Mouse (Mus musculus) heart, postnatal 10 days (tissue): ENCODE data around the gene Tesk2. TPM values are rescaled to one million over a fixed set of nuclear protein-coding genes. Genes with fewer than 3 reads are reported as not detected.
"Not testable (repeated sequence)": the region's sequence is repeated elsewhere in the genome, so short reads cannot be mapped to it uniquely, and the experiment has no call there.

ENCODE experiments used
- DNase-seq, 2 experiments: peaks; one replicate each; pipeline ENCODE4 v3.0.0; 2021
- intact Hi-C: fragments of 180-260 bp; cut with DNase I; formaldehyde crosslinking; loops from one replicate; pipeline ENCODE4 v1.15.1; 2025
- total RNA-seq, 2 experiments: library from RNA; stranded (reverse); gene quantifications; 2 replicates each; pipeline ENCODE4 v1.2.3; 2021

Tesk2 gene
- total RNA-seq, 2 experiments from 2014 or later: 1.7 to 2.1 TPM

DNA sequence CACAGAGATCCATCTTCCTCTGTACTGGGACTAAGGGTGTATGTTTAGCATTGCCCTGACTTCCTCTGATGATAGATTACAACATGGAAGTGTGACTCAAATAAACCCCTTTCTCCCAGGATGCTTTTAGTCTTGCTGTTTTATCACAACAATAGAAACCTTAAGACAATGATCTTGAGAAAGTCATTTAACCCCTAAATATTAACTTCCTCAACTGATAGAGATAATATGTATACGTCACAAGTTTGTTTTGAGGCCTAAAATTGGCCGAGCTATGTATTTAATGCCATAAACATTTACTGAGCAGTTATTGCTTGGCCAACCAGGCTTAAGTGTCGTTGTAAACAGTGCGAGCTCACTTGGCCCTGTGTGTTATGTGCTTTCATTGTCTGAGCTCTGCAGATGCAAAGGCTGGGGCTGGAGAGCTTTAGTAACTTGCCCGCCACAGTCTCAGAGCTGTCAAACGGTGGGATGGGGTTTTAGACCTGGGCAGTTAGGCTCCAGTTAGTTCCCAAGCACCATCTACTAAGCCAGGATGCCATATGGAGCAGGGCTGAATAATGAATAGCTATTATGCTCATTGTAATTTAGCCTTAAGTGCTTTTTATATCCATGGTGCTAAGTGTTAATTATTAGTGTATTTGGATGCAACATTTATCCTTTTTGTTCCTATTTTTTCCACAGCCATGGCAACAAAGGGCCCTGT lies 108.8 kb downstream of the Tesk2 start:
- intact Hi-C loops: loop anchor here (2.0 kb wide), 1 partner anchor 311 kb away; no protein-coding TSS in a partner anchor
- no peak for DNase-seq

DNA sequence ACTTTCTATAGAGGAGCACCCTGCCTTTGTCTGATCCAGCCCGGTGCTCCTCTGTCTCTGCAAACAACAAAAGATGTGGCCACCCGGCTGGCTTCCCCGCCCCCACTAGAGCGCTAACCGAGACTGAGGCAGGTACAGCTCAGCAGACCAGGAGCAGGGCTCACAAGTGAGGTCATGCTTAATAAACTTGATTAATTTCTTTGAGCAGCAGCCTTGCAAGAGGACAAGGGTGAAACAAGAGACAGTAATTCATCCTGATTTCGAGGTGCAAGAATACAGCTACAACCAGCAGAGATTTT lies 109.3 kb downstream of the Tesk2 start:
- intact Hi-C loops: no loop called here
- no peak for DNase-seq

DNA sequence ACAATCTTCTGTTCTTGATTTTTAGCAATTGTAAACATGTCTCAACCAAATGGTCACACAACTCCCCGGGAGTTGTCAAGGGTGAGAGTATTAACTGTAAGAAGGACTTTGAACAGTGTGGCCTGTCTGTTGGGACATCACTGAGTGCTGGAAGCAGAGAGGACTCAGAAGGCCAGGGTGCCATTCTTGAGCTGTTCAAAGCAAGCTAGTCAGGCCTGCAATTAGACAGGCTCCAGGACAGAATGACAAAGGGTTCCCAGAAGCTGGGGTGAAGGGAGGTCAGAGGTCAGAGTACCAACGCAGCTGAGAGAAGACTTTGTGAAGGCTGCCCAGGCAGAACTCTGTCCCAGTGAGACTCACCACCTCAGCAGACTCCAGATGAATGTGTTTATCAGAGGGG lies 118.3 kb downstream of the Tesk2 start:
- no peak for DNase-seq
- intact Hi-C loops: no loop called here

DNA sequence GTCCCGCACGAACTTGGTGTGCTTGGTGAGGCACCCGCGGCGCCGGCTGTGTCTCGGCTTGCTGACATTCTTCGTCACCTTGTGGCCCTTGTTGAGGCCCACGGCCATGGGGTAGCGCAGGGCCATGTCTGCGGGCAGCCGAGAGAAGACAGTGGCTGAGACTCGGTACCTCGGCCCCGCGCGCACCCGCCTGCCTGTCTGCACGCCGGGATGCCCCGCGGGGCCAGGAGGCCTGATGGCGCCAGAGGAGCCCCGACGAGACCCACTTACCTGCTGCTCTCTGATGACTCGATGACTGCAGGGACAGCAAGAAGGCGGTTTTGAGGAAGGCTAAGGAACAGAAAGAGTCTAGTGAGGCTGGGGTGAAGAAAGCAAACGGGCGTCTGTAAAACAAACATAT lies 119.3 kb downstream of the Tesk2 start:
- intact Hi-C loops, DNase-seq: not testable (repeated sequence)

DNA sequence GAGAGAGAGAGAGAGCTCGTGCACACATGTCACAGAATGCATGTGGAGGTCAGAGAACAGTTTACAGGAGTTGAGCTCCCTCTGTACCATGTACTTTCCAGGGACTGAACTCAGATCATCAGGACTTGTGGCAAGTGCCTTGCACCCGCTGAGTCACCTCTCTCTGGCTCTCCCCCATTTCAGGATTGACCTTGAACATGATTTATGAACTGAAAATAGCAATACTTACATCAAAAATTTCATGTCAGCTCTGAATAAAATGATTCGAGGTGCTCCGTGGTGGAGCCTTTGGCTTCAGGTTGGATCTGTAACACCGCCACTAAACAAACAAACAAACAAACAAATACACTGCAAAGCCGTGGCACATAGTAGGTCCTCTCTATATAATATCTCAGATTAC lies 120.1 kb downstream of the Tesk2 start:
- no peak for DNase-seq
- intact Hi-C loops: no loop called here

DNA sequence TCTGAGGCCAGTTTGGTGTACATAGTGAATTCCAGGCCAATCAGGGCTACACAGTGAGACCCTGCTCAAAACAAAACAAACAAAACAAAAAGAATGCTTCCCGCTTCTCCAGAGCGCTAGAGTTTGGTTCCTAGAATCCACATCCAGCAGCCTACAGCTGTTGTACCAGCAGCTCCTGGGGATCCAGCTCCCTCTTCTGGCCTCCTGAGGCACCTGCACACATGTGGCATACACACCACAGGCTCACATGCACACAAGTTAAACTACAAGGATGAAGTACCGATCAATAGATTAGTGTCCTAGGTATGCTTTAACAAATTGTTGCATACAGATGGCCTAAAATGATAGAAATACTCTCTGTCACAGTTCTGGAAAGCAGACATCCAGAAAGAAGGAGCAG lies 123.6 kb downstream of the Tesk2 start:
- no peak for DNase-seq
- intact Hi-C loops: no loop called here

DNA sequence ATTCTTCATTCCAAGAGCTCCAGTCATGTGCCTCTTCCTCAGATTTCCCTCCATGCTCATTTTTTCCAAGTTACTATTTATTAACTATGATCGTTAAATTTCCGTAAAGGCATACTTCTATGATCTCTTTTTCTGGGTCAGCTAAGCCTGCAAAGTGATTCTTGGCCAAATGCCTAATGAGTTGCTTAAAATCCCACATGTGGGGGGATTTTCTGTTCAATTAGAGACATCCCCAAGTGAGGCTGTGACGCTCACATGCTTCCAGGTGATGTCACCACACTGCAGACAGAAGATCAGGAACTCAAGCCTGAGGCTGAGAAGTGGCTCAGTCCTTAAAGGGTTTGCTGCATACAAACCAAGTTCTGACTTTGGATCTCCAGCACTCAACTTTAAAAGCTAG lies 129.2 kb downstream of the Tesk2 start:
- intact Hi-C loops: no loop called here

DNA sequence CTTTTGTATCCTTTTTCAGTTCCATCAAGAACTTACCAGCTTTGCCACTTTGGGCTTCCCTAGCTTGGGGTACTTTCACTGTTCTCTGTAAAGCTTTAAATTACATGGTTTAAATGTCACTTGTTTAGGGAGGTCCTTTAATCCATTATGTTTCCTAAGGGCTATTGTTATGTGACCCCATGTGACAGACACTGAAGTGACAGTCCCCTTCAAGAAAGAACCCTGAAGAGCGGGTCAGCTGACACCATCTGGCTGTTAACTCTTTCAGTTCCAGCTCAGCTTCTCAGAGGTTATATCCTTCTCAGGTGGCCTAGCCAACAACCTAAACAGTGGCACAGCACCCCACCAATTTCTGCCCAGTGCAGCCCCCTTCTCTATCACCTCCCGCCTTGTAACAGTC lies 133.5 kb downstream of the Tesk2 start:
- intact Hi-C loops: no loop called here
- DNase-seq: no peak

More for the DNA sequence above, 129.2 kb downstream of the Tesk2 start:
- no peak for DNase-seq

Other genes with a start within 250 kb of the Tesk2 start
- gene Ipp, start 213.4 kb upstream of the Tesk2 start, total RNA-seq: 10 to 100 TPM; 15.1 to 17.1 TPM
- 10 to 100 TPM; 19.4 to 19.8 TPM for gene Tmem69, start 165.0 kb upstream of the Tesk2 start, total RNA-seq
- gene Gpbp1l1, start 163.3 kb upstream of the Tesk2 start, total RNA-seq: 10 to 100 TPM; 67.7 to 72.3 TPM
- 1 to 10 TPM; 2.1 to 3.2 TPM for gene Ccdc17, start 124.3 kb upstream of the Tesk2 start, total RNA-seq
- gene Nasp, start 93.0 kb upstream of the Tesk2 start, total RNA-seq: 10 to 100 TPM; 46.4 to 53.6 TPM
- 100 to 1,000 TPM; 419 to 457 TPM for gene Akr1a1, start 69.3 kb upstream of the Tesk2 start, total RNA-seq
- gene Prdx1, start 35.4 kb upstream of the Tesk2 start, total RNA-seq: 100 to 1,000 TPM; 420 to 430 TPM
- gene Mmachc, start 12.5 kb upstream of the Tesk2 start, total RNA-seq: 10 to 100 TPM; 32.8 to 40.0 TPM
- gene Ccdc163, start 12.4 kb upstream of the Tesk2 start, total RNA-seq: 1 to 10 TPM; 8.3 to 9.1 TPM
- 10 to 100 TPM; 13.2 to 13.6 TPM for gene Toe1, start 86.7 kb downstream of the Tesk2 start, total RNA-seq
- 1 to 10 TPM; 1.7 to 1.9 TPM for gene Mutyh, start 86.8 kb downstream of the Tesk2 start, total RNA-seq
- 1 to 10 TPM; 3.5 to 3.8 TPM for gene Hpdl, start 100.8 kb downstream of the Tesk2 start, total RNA-seq
- 1 to 10 TPM; 1.5 to 1.6 TPM for gene Zswim5, start 156.4 kb downstream of the Tesk2 start, total RNA-seq